Comparison of ENCODE assay signal across 28 mouse cellular contexts in genomic region chr14:22918931-22919330, GRCm38 (mm10).
DNase-seq lines count a peak whose midpoint lies in the region; ATAC-seq and TF ChIP-seq lines count a peak whose summit lies in the region.
"Had no signal": no experiment of that assay in that cellular context is flagged by ENCODE, and none has a peak within 500 bp of the region (broad histone marks: within the 10 kb centered on the region; RNA-seq: fewer than 3 reads in every experiment).

No protein-coding gene starts in this region.

- H3K4me2 ChIP-seq in embryonic facial prominence, embryonic 13.5 days: no peak overlapping the region
- H3K4me2 ChIP-seq in midbrain, embryonic 11.5 days: no peak overlapping the region
- H3K4me2 ChIP-seq in midbrain, embryonic 16.5 days (ENCODE audit: low read length): no peak overlapping the region
- peak overlapping the region; percentile 51 for H3K4me2 ChIP-seq in myocyte (ENCODE audit: low read depth)
- H3K4me2 ChIP-seq: embryonic facial prominence, embryonic 12.5 days; forebrain, embryonic 12.5 days had no signal

- peak overlapping the region; percentile 2; the same call in 1 of the 2 replicates for H3K27ac ChIP-seq in embryonic facial prominence, embryonic 13.5 days
- no peak overlapping the region for H3K27ac ChIP-seq in embryonic facial prominence, embryonic 10.5 days (replicated peaks)
- no peak overlapping the region for H3K27ac ChIP-seq in midbrain, embryonic 11.5 days (ENCODE audit: low read depth, low read length)
- no peak overlapping the region for H3K27ac ChIP-seq in midbrain, embryonic 16.5 days (ENCODE audit: low read length)
- H3K27ac ChIP-seq: embryonic facial prominence, embryonic 12.5 days; forebrain, embryonic 10.5 days; forebrain, embryonic 12.5 days had no signal

- no peaks in the 10 kb centered on the region for H3K36me3 ChIP-seq in embryonic facial prominence, embryonic 13.5 days
- H3K36me3 ChIP-seq in embryonic facial prominence, embryonic 10.5 days (replicated peaks): no peaks in the 10 kb centered on the region
- H3K36me3 ChIP-seq in midbrain, embryonic 11.5 days (ENCODE audit: control insufficient read depth, insufficient read depth, low read length): no peaks in the 10 kb centered on the region
- no peaks in the 10 kb centered on the region for H3K36me3 ChIP-seq in midbrain, embryonic 16.5 days (ENCODE audit: control insufficient read depth, insufficient read depth, low read length)
- H3K36me3 ChIP-seq in myocyte (ENCODE audit: control insufficient read depth, insufficient read depth): no peaks in the 10 kb centered on the region
- H3K36me3 ChIP-seq: embryonic facial prominence, embryonic 12.5 days; forebrain, embryonic 10.5 days; forebrain, embryonic 12.5 days; G1E had no signal

- TF ChIP-seq POLR2A in myocyte (IDR thresholded peaks at IDR 0.05; ENCODE audit: insufficient read length, low read depth): no peak

- no peaks in the 10 kb centered on the region for H3K9me3 ChIP-seq in embryonic facial prominence, embryonic 13.5 days
- no peaks in the 10 kb centered on the region for H3K9me3 ChIP-seq in embryonic facial prominence, embryonic 10.5 days
- H3K9me3 ChIP-seq in midbrain, embryonic 11.5 days (ENCODE audit: control insufficient read depth, low read length): no peaks in the 10 kb centered on the region
- H3K9me3 ChIP-seq in midbrain, embryonic 16.5 days (replicated peaks; ENCODE audit: control insufficient read depth, low read length, poor library complexity, severe bottlenecking): no peaks in the 10 kb centered on the region
- H3K9me3 ChIP-seq: embryonic facial prominence, embryonic 12.5 days; forebrain, embryonic 10.5 days; forebrain, embryonic 12.5 days had no signal

- 58% methylated on average over 2 of the region's 2 CpGs for WGBS in embryonic facial prominence, embryonic 13.5 days
- WGBS in embryonic facial prominence, embryonic 10.5 days: 66% methylated on average over 2 of the region's 2 CpGs
- WGBS in midbrain, embryonic 11.5 days: 68% methylated on average over 2 of the region's 2 CpGs
- 69% methylated on average over 2 of the region's 2 CpGs for WGBS in midbrain, embryonic 16.5 days

- H3K4me3 ChIP-seq in embryonic facial prominence, embryonic 13.5 days: no peak overlapping the region
- H3K4me3 ChIP-seq in embryonic facial prominence, embryonic 10.5 days: no peak overlapping the region
- H3K4me3 ChIP-seq in midbrain, embryonic 11.5 days (ENCODE audit: low read depth, low read length): no peak overlapping the region
- no peak overlapping the region for H3K4me3 ChIP-seq in midbrain, embryonic 16.5 days (ENCODE audit: low read depth, low read length)
- H3K4me3 ChIP-seq in myocyte: no peak overlapping the region
- H3K4me3 ChIP-seq: embryonic facial prominence, embryonic 12.5 days; erythroblast, embryonic 14.5 days; forebrain, embryonic 10.5 days; forebrain, embryonic 12.5 days had no signal

- no peak overlapping the region for H3K9ac ChIP-seq in embryonic facial prominence, embryonic 13.5 days
- no peak overlapping the region for H3K9ac ChIP-seq in midbrain, embryonic 11.5 days (ENCODE audit: low read length)
- H3K9ac ChIP-seq in midbrain, embryonic 16.5 days (ENCODE audit: low read depth, low read length): no peak overlapping the region
- H3K9ac ChIP-seq: embryonic facial prominence, embryonic 12.5 days; forebrain, embryonic 12.5 days had no signal

- H3K4me1 ChIP-seq in embryonic facial prominence, embryonic 13.5 days: peaks cover 24% of the 10 kb centered on the region
- 0 out of 2 replicates have a peak, but pooled peaks cover 7% of the 10 kb centered on the region for H3K4me1 ChIP-seq in embryonic facial prominence, embryonic 10.5 days
- no peaks in the 10 kb centered on the region for H3K4me1 ChIP-seq in midbrain, embryonic 11.5 days (ENCODE audit: control insufficient read depth, insufficient read depth, low read length)
- no peaks in the 10 kb centered on the region for H3K4me1 ChIP-seq in midbrain, embryonic 16.5 days (ENCODE audit: control insufficient read depth, insufficient read depth, low read length)
- H3K4me1 ChIP-seq: forebrain, embryonic 10.5 days had no signal

- no peaks in the 10 kb centered on the region for H3K79me2 ChIP-seq in myocyte (ENCODE audit: control insufficient read depth, insufficient read depth)

- H3ac ChIP-seq in myocyte (ENCODE audit: control insufficient read depth, insufficient read length): no peak overlapping the region

- no peak for ATAC-seq in embryonic facial prominence, embryonic 13.5 days (ENCODE audit: insufficient number of reproducible peaks, insufficient read depth, low FRiP score, low TSS enrichment, low read depth)
- ATAC-seq in midbrain, embryonic 11.5 days (ENCODE audit: low FRiP score): no peak
- ATAC-seq in midbrain, embryonic 16.5 days: no peak
- ATAC-seq: activated CD4-positive, CD25-positive, alpha-beta regulatory T cell, adult 4 months; CD4-positive, CD25-positive, alpha-beta regulatory T cell, adult 4 months; forebrain, embryonic 14.5 days; forebrain, embryonic 16.5 days; Patski had no signal

- H3K27me3 ChIP-seq in embryonic facial prominence, embryonic 13.5 days: no peaks in the 10 kb centered on the region
- 0 out of 2 replicates have a peak, but pooled peaks cover 5% of the 10 kb centered on the region for H3K27me3 ChIP-seq in embryonic facial prominence, embryonic 10.5 days (replicated peaks; ENCODE audit: low read depth, poor library complexity, severe bottlenecking)
- no peaks in the 10 kb centered on the region for H3K27me3 ChIP-seq in midbrain, embryonic 11.5 days (ENCODE audit: control insufficient read depth, insufficient read depth, low read length)
- no peaks in the 10 kb centered on the region for H3K27me3 ChIP-seq in midbrain, embryonic 16.5 days (ENCODE audit: control insufficient read depth, insufficient read depth, low read depth, low read length)
- H3K27me3 ChIP-seq in myocyte (ENCODE audit: control insufficient read depth, insufficient read depth, insufficient read length): no peaks in the 10 kb centered on the region
- H3K27me3 ChIP-seq: CH12.LX; embryonic facial prominence, embryonic 12.5 days; Patski had no signal

- DNase-seq in embryonic facial prominence, embryonic 10.5 days (ENCODE audit: low spot score): no peak
- peak; percentile 80 for DNase-seq in midbrain, embryonic 11.5 days (ENCODE audit: low spot score, missing footprints)
- DNase-seq in frontal cortex, postnatal 36 days (ENCODE audit: low spot score in 2 of 2): no peak
- DNase-seq: adrenal gland, adult 8-10 months; adrenal gland, postnatal 14 days; adrenal gland, postnatal 36 days; B cell, adult 2 months; cerebellum, adult 11 months; cerebellum, adult 18-20 months; cerebellum, adult 8-10 months; cerebellum, adult 9-11 months; cerebellum, postnatal 14 days; cerebellum, postnatal 36 days; embryo, embryonic 11 days had no signal

TF ChIP-seq in myocyte, 11 proteins besides CTCF, POLR2A, EP300 and RAD21:
- TF ChIP-seq TCF3 (IDR thresholded peaks at IDR 0.05; ENCODE audit: insufficient read length, low read depth) (no peak), MAX (IDR thresholded peaks at IDR 0.05; ENCODE audit: low read depth) (no peak), POLR2AphosphoS2 (IDR thresholded peaks at IDR 0.05; ENCODE audit: insufficient read length, low read depth) (no peak), MYOG (IDR thresholded peaks at IDR 0.05; ENCODE audit: control insufficient read depth in 1 of 3, insufficient read depth in 1 of 3, insufficient read length in 2 of 3, low read depth in 2 of 3) (peak in 1 of 3 experiments; percentile 26), MYOD1 (IDR thresholded peaks at IDR 0.05; ENCODE audit: control insufficient read depth in 1 of 3, insufficient read length in 2 of 3, low read depth in 2 of 3) (peak in 1 of 3 experiments; percentile 36), SRF (IDR thresholded peaks at IDR 0.05; ENCODE audit: control insufficient read depth, insufficient read length, low read depth) (no peak), TCF12 (IDR thresholded peaks at IDR 0.05; ENCODE audit: insufficient read depth, poor library complexity, severe bottlenecking) (no peak), E2F4 (IDR thresholded peaks at IDR 0.05; ENCODE audit: insufficient read depth) (no peak), CEBPB (IDR thresholded peaks at IDR 0.05; ENCODE audit: insufficient read depth, poor library complexity, severe bottlenecking) (no peak)
TF ChIP-seq in myocyte: peak in this region for 2.
